Mouse (Mus musculus) embryonic fibroblast, embryonic 13.5 days (primary cell): ENCODE results near the gene Arl2. TPM values are rescaled to one million over a fixed set of nuclear protein-coding genes. Genes with fewer than 3 reads are reported as not detected.

Source experiments
- H3K27ac ChIP-seq: 2 replicates; pipeline ENCODE4 v1.5.1; 2012; ENCODE audit warnings: low read length, control low read depth, inconsistent platforms; ENCODE audit not compliant: insufficient read depth
- H3K4me1 ChIP-seq: 2 replicates; pipeline ENCODE4 v1.6.1; 2011; ENCODE audit warnings: low read length; ENCODE audit not compliant: control insufficient read depth, insufficient read depth
- H3K4me3 ChIP-seq: 2 replicates; pipeline ENCODE4 v1.5.1; 2011; ENCODE audit warnings: mild to moderate bottlenecking, control low read depth, low read length; ENCODE audit not compliant: insufficient read depth
- CTCF ChIP-seq: IDR thresholded peaks from 2 replicates; pipeline ENCODE4 v1.5.1; 2011; ENCODE audit warnings: mild to moderate bottlenecking, control low read depth, low read length, moderate library complexity, borderline replicate concordance; ENCODE audit not compliant: insufficient read depth
- POLR2A ChIP-seq: IDR thresholded peaks from 2 replicates; pipeline ENCODE4 v1.6.1; 2011; ENCODE audit warnings: low read depth, mild to moderate bottlenecking, control low read depth, low read length, moderate library complexity
- polyA plus RNA-seq: library from polyadenylated mRNA; stranded (reverse); fragments of >200 nt; gene quantifications from 2 replicates; pipeline ENCODE4 v1.2.4, GENCODE M21; 2011; ENCODE audit warnings: low read depth; ENCODE audit not compliant: missing spikeins, insufficient read length

Arl2 gene
- polyA plus RNA-seq, result 56.2 and 57.6 TPM in 2 replicates

- peak; percentile 46; the same call in 1 of the 2 replicates for TF ChIP-seq POLR2A
- peak; percentile 16; the same call in 1 of the 2 replicates for TF ChIP-seq CTCF
- Histone ChIP-seq H3K4me1 (peaks cover 2% of the 10 kb centered on the region; the same call in 1 of the 2 replicates), H3K27ac (peak within 1 kb of the TSS; percentile 93), H3K4me3 (peak within 1 kb of the TSS; percentile 51)
These were observed at the start of gene Arl2 for GRCm38 (mm10) chr19:6141394-6141749. Gene Arl2, minus strand, starts transcription at chr19:6141548.

GRCm38 (mm10) chr19:6184131-6184530 lies 42.8 kb upstream of the Arl2 start, which contains the start of gene Majin:
Gene Majin, plus strand, starts transcription at chr19:6184388.
- H3K4me3 ChIP-seq, result no peak within 1 kb of the TSS
- no peaks in the 10 kb centered on the region for H3K4me1 ChIP-seq
- no peak within 1 kb of the TSS for H3K27ac ChIP-seq
- TF ChIP-seq POLR2A (no peak), CTCF (no peak)

- no peak for TF ChIP-seq POLR2A
- no peak for TF ChIP-seq CTCF
- Histone ChIP-seq H3K27ac (no peak overlapping the region), H3K4me3 (no peak overlapping the region), H3K4me1 (no peaks in the 10 kb centered on the region)
These were observed 41.2 kb upstream of the Arl2 start for GRCm38 (mm10) chr19:6182534-6182933.

DNA sequence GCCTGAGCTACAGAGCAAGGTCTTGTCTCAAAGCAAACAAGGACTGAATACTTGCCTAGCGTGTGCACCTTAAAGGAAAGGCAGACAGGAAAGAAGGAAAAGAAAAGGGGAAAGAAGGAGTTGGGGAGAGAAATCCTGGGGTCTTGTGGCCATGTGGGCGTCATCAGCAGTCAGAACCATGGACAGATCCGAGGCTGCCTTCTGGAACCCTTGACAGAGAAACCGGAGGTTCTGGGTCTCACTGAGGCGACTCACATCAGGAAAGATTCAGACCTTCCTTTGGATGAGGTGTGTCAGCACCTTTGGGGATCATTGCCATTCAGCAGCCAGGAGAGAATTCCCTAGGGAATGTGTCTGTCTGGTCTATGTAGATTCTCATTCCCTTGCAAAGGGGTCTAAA lies 40.3 kb upstream of the Arl2 start:
- no peak overlapping the region for H3K4me3 ChIP-seq
- H3K4me1 ChIP-seq, result no peaks in the 10 kb centered on the region
- H3K27ac ChIP-seq, result no peak overlapping the region
- TF ChIP-seq CTCF (no peak), POLR2A (no peak)

DNA sequence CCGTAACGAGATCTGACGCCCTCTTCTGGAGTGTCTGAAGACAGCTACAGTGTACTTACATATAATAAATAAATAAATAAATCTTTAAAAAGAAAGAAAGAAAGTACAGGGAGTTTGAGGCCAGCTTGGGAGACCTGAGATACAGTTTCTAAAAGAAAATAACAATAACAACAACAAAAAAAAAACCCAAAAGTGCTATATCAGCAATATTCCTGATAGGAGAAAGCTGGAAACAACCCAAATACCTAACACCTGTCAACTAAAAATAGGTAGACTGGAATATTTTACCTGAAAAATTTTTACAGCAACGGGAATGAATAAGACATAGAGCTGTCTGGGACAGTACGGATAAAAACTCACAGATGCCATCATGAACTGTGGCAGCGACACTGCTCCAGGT lies 37.4 kb upstream of the Arl2 start:
- no peak overlapping the region for H3K27ac ChIP-seq
- no peak overlapping the region for H3K4me3 ChIP-seq
- no peak for TF ChIP-seq POLR2A
- no peak for TF ChIP-seq CTCF
- no peaks in the 10 kb centered on the region for H3K4me1 ChIP-seq

- H3K4me3 ChIP-seq, result no peak overlapping the region
- no peak overlapping the region for H3K27ac ChIP-seq
- TF ChIP-seq POLR2A (no peak), CTCF (no peak)
- no peaks in the 10 kb centered on the region for H3K4me1 ChIP-seq
These were observed 33.4 kb upstream of the Arl2 start for GRCm38 (mm10) chr19:6174771-6175170.

DNA sequence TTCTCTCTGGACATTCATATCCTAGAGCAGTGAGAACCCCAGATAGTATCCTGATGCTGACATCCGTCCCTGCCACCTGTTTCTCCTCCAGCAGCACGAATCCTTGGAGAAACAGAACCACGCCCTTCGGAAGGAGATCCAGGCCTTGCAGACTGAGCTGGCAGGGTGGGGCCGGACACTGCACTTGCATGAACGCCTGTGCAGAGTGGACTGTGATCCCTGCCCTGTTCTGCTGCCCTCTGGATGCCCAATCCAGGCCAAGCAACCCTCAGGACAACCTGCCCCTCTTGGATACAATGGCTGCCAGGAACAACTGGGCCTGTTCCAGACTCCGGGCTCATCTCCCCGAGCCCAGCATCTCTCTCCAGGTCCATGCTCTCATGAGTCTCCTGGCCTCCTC lies 29.9 kb upstream of the Arl2 start:
- Histone ChIP-seq H3K27ac (no peak overlapping the region), H3K4me3 (no peak overlapping the region), H3K4me1 (no peaks in the 10 kb centered on the region)
- TF ChIP-seq POLR2A (no peak), CTCF (no peak)

DNA sequence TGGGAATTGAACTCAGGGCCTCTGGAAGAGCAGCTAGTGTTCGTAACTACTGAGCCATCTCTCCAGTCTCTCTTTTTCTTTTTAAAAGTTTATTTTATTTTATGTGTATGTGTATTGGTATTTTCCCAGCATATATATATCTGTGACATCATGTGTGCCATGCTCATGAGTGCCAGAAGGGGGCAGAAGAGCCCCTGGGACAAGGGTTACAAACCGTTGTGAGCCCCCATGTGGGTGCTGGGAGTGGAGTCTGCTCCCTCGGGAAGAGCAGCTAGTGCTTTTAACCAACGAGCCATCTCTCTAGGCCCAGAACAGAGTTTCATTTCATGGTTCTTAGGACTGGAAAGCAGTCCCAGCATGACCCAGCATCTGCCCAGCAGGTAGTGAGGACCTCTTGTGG lies 25.4 kb upstream of the Arl2 start:
- no peak for TF ChIP-seq CTCF
- no peak for TF ChIP-seq POLR2A
- H3K4me1 ChIP-seq, result no peaks in the 10 kb centered on the region
- H3K4me3 ChIP-seq, result no peak overlapping the region
- no peak overlapping the region for H3K27ac ChIP-seq

DNA sequence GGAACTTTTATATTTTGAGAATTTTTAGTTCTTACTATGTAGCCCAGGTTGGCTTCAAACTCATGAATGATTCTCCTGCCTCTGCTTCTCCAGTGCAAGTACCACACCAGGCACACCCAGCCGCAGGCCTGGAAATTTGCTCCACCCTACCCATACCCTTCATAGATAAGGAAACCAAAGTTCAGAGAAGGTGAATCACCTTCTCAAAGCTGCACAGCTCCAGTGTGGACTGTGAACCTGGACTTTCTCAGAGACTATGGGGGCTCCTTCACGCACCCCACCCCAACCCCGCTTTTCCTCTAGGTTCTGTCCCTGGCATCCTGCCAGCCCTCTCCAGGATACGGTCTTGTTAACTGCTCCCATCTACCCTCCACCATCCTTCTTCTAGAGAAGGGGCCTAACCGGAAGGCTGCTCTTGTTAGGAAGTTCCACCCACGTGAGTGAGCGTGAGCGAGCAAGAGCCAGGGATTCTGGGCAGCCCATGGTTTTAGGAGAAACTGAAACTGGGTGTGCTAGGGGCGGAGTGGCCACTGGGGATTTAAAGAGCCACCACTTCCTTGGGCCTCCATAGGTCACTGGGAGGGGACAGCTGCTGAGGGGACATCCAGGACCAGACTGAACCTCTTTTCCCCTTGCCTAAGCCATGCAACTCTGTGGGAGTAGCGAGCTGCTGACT lies 22.7 kb upstream of the Arl2 start:
- H3K4me3 ChIP-seq, result no peak overlapping the region
- no peaks in the 10 kb centered on the region for H3K4me1 ChIP-seq
- H3K27ac ChIP-seq, result no peak overlapping the region
- no peak for TF ChIP-seq CTCF
- TF ChIP-seq POLR2A, result no peak

- no peak for TF ChIP-seq CTCF
- no peak for TF ChIP-seq POLR2A
- Histone ChIP-seq H3K4me3 (no peak overlapping the region), H3K4me1 (no peaks in the 10 kb centered on the region), H3K27ac (no peak overlapping the region)
These were observed 15.9 kb upstream of the Arl2 start for GRCm38 (mm10) chr19:6157220-6157619.
